Mouse (Mus musculus): ENCODE data around the gene Duox2. TPM values are rescaled to one million over a fixed set of nuclear protein-coding genes. Genes with fewer than 3 reads are reported as not detected.

Gene Duox2
- total RNA-seq, 2 experiments from 2014 or later: 0.35 to 0.47 TPM

DNA sequence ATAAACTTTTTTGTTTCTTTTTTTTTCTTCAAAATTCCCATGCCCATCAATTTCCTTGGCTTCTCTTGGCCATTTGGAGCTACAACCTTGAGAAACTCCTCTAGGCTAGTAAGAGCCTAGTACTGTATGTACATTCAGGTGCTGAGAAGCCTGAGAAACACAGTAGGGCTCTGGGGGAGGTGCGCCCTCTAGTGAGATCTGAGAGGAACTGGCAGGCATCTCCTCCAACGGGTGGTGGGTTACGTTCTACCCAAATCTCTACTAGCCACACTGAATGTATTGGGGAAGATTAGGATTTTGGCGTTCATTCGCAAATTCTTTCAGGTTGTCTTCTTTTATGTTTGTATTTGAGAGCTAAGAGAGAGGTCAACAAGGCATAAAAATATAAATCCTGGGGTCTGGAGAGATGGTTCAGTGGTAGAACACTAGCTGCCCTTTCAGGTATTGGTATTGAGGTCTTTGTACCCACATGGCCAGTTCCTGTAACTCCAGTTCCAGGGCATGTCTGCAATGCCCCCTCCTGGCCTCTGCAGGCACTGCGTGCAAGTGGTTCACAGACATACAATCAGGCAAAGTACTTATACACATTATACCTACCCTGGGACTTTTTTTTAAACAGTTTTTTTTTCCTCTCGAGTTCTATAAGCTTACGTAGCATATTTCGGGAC is 4.5 kb upstream of the Duox2 start:
- intact Hi-C loops (cut with DNase I): loop anchor here (2.0 to 5.0 kb wide), 3 partner anchors 60 to 230 kb away; no protein-coding TSS in a partner anchor
- DNase-seq: peak; percentile 52 to 55

DNA sequence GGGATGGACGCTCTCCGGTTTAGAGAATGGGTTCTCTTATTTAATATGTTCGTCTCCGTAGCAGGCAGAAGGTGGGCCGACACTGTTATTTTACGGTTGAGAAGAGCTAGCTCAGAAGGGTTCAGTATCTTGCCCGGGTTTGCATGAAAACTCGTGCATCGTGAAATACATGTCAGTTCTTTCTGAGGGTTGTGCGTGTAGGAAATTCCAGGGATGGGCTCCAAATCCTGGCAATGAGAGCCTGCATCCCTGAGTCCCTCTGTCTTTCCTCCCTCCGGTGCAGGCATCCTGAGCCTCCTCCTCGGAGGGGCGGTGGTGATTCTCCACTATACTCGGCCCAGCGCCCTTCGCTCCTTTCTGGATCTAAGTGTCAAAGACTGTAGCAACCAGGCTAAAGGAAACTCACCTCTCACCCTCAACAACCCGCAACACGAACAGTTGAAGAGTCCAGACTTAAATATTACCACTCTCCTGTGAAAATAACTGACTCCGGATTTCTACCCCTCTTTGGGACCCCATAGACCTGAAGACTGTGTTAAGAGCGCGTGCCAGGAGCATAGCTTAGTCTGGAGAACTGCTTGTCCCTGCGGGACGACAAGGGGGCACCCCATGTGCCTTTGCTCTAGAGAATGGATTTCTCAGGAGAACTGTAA is 3.8 kb upstream of the Duox2 start:
- intact Hi-C loops (cut with DNase I): loop anchor here (2.0 to 5.0 kb wide), 3 partner anchors 60 to 230 kb away; no protein-coding TSS in a partner anchor
- DNase-seq: no peak

- intact Hi-C loops (cut with DNase I): loop anchor here (5.0 kb wide), 2 partner anchors 59 to 229 kb away; no protein-coding TSS in a partner anchor
- DNase-seq: no peak
These were observed 3.1 kb upstream of the Duox2 start for GRCm38 (mm10) chr2:122301081-122301920.

GRCm38 (mm10) chr2:122300656-122301020 is 2.4 kb upstream of the Duox2 start:
- DNase-seq: no peak
- intact Hi-C loops (cut with DNase I): loop anchor here (5.0 kb wide), 2 partner anchors 58 to 228 kb away; no protein-coding TSS in a partner anchor

DNA sequence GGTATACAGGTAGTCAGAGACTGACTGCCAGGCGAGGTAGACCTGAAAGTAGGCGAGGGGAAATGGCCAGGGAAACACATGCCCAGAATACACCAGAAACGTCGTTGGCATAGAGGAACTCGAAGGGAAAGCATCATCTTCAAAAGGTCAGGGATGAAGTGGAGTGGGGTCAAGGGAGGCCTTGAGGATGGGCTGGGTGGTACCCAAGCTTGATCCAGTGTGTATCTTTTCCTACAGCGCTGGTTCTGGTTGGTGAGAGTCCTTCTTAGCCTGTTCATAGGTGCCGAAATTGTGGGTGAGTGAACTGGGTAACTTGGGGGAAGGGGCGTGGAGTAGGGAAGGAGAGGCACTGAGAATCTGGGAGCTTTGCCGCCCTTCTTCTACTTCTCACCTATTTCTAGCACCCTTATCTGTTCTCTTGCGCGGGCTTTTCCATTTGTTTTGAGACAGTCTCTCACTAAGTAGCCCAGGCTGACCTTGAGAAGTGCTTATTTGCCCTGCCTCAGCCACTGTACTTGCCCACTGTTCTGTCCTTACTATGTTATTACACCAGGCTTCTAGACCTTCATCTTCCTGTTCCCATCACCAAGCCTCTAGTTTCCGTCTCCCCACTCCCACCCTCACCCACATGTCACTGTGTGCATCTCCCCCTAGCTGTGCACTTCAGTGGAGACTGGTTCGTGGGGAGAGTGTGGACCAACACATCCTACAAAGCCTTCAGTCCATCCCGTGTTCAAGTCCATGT is 1.8 kb upstream of the Duox2 start:
- no peak for DNase-seq
- intact Hi-C loops (cut with DNase I): loop anchor here (5.0 kb wide), 2 partner anchors 58 to 228 kb away; no protein-coding TSS in a partner anchor

GRCm38 (mm10) chr2:122298596-122299490 is 594 bp upstream of the Duox2 start, which contains the start of gene Duoxa2:
TSS of gene Duoxa2 (plus strand) at chr2:122298900.
- DNase-seq: no peak
- intact Hi-C loops (cut with DNase I): no loop called here

GRCm38 (mm10) chr2:122297271-122298095 is 766 bp downstream of the Duox2 start:
- no peak for DNase-seq
- intact Hi-C loops (cut with DNase I): no loop called here

GRCm38 (mm10) chr2:122294916-122295315 is 3.3 kb downstream of the Duox2 start:
- intact Hi-C loops (cut with DNase I): no loop called here
- DNase-seq: no peak

DNA sequence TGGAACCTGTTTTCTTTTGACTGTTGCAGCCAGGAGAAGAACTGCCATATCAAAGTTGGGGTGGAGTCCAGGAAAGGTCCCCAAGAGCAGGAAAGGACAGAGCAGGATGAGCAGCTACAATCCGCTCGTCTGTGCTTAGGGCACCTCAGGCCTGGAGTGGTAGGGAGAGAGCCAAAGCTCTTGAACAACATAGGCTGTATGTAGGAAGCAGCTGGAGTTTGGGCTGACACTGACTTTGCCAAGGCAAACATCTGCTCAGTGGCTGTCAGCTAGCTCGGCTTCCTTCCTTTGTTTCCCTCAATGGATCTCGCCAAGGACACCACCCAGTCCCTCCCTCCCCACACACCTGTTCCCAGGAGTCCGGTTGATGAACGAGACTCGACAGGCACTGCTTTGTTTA is 12.1 kb downstream of the Duox2 start:
- intact Hi-C loops (cut with DNase I): no loop called here
- no peak for DNase-seq

DNA sequence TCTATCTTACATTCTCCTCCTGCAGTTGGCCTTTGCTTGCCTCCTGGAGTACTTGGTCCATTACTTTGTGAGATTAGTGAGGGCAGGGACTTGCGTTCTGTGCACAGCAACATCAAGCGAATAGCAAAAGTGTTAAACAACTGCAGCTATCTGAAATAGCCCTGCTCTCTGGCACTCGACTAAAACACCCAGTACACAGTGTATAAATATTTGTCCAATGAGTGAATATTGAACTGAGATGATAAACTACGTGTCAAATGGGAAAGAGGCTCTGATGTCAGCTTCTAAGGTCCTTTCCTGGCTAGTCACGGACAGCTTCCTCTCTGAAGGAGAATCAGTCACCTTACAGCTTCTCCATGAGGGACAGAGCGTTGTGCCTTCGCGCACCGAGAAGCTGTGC is 14.2 kb downstream of the Duox2 start:
- no peak for DNase-seq
- intact Hi-C loops (cut with DNase I): no loop called here

GRCm38 (mm10) chr2:122278769-122279168 is 19.5 kb downstream of the Duox2 start:
- intact Hi-C loops (cut with DNase I): no loop called here
- no peak for DNase-seq

- intact Hi-C loops (cut with DNase I): no loop called here
- no peak for DNase-seq
These were observed 31.6 kb downstream of the Duox2 start for GRCm38 (mm10) chr2:122266407-122267193.

GRCm38 (mm10) chr2:122264690-122265089 is 33.6 kb downstream of the Duox2 start:
- intact Hi-C loops (cut with DNase I): no loop called here
- DNase-seq: no peak

DNA sequence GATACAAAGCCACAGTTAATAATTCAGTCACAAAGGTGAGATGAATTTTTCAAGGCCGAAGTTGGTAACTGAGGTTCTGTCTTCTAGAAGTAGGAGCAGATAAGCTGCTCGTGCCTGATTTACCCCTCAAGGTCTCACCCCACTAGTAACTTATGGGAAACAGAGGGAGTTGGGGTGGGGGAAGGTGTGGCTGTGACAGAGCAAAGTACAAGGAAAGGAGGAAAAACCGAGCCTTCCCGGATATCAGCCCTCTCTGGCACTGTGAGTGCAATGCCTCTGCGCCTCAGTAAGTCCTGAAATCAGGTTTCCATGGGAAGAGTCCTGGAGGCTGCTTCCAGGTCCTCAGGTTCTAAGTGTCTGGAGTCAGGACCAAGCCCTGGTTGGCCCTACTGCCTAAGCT is 37.5 kb downstream of the Duox2 start:
- intact Hi-C loops (cut with DNase I): no loop called here
- no peak for DNase-seq

DNA sequence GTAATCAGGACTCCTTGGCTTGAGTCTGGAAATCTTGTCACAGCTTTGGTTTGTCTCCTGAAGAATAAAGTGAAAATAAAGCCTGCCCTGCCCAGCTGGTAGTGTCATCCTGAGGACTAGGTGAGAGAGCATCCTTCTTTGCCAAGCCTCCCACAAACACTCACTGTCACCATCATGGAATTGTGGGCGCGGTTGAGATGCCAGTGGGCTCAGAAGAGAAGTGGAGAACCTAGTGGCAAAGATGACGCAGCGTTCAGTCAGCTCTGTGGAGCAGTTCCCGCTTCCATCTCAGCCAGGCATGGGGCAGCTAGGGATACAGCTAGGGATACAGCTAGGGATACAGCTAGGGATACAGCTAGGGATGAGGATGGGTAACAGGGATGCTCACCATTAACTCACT is 42.3 kb downstream of the Duox2 start:
- intact Hi-C loops (cut with DNase I): no loop called here
- no peak for DNase-seq

DNA sequence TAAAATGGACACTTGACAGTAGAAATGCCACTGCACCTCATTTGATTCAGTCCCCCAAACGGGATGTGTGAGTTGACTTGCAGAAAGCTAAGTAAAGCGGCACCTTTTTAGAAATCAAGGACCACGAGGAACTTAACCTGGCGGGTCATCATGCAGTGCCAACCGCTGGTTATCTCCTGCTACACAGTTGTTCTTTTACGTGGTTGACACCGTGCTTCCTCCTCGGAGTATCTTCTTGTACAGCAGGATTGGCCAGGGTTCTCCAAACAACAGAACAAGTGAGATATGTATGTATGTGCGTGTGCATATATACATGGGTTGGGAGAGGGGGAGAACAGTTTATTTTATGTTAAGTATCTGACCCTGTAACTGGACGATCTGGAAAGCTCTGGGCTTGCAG is 50.5 kb downstream of the Duox2 start:
- DNase-seq: no peak
- intact Hi-C loops (cut with DNase I): no loop called here

- intact Hi-C loops (cut with DNase I): loop anchor here (1.0 to 5.0 kb wide), 3 partner anchors 49 to 175 kb away; no protein-coding TSS in a partner anchor
- DNase-seq: peak; percentile 77 to 80
These were observed 54.5 kb downstream of the Duox2 start for GRCm38 (mm10) chr2:122243671-122244131.

All from heart, postnatal 36 days (tissue).